Mouse (Mus musculus): ENCODE data around the gene Btnl9. TPM values are rescaled to one million over a fixed set of nuclear protein-coding genes. Genes with fewer than 3 reads are reported as not detected.

Btnl9 gene
- polyA plus RNA-seq, 1 experiment from 2014 or later, result 0.16 TPM

DNA sequence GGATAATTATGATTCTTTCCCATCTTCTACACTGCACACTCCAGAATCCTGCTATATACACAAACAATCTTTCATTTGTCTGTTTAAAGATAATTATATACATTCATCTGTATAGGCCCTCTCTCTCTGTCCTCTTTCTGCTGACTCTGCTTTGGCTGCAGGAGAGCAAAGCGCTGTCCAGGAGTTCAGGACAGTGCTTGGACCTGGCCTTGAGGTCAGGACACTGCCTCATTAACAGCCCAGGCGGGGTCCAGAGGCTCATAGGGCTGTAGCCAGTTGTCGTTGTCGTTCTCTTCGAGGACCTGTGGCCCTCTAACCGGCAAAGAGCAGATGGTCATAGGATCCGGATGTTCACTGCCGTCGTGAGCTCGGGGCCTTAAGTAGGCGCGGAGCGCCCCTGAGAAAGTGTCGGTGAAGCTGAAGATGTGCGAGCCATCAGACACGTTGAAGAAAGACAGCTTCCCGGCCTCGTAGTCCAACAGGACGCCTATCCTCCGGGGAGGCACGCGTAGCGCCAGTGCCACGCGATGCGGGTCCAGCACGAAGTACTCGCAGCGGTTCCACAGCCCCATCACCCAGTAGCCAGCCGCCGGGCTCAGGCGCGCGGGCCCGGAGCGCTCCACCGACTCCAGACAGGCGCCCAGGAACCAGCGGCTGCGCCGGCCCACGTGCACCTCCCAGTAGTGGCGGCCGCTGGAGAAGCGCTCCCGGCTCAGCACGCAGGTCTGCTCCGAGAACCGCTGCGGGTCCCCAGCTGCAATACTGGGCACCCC, 17.9 kb downstream of the Btnl9 start:
- H3K4me3 ChIP-seq (ENCODE audit: low read depth, low read length), result peak overlapping the region; percentile 27
- H3K27ac ChIP-seq (ENCODE audit: low read depth, low read length), result no peak overlapping the region
- H3K9me3 ChIP-seq (ENCODE audit: control insufficient read depth, low read length), result no peaks in the 10 kb centered on the region; the same call in 1 of the 2 replicates
- H3K9ac ChIP-seq (ENCODE audit: low read length), result 0 out of 2 replicates have a peak overlapping the region, but pooled peaks have one; percentile 14
- peak; percentile 65 for ATAC-seq (replicated peaks; ENCODE audit: low FRiP score)
- H3K36me3 ChIP-seq (ENCODE audit: control insufficient read depth, insufficient read depth, low read length), result no peaks in the 10 kb centered on the region
- 6% methylated on average over 50 of the region's 50 CpGs for WGBS
- peak; percentile 73 for DNase-seq (ENCODE audit: low spot score)
- H3K27me3 ChIP-seq (ENCODE audit: control insufficient read depth, insufficient read depth, low read length), result peaks cover 11% of the 10 kb centered on the region; the same call in 1 of the 2 replicates
- peak overlapping the region; percentile 54 for H3K4me2 ChIP-seq (ENCODE audit: low read depth, low read length, severe bottlenecking)
- H3K4me1 ChIP-seq (replicated peaks; ENCODE audit: control insufficient read depth, insufficient read depth, low read length), result no peaks in the 10 kb centered on the region

DNA sequence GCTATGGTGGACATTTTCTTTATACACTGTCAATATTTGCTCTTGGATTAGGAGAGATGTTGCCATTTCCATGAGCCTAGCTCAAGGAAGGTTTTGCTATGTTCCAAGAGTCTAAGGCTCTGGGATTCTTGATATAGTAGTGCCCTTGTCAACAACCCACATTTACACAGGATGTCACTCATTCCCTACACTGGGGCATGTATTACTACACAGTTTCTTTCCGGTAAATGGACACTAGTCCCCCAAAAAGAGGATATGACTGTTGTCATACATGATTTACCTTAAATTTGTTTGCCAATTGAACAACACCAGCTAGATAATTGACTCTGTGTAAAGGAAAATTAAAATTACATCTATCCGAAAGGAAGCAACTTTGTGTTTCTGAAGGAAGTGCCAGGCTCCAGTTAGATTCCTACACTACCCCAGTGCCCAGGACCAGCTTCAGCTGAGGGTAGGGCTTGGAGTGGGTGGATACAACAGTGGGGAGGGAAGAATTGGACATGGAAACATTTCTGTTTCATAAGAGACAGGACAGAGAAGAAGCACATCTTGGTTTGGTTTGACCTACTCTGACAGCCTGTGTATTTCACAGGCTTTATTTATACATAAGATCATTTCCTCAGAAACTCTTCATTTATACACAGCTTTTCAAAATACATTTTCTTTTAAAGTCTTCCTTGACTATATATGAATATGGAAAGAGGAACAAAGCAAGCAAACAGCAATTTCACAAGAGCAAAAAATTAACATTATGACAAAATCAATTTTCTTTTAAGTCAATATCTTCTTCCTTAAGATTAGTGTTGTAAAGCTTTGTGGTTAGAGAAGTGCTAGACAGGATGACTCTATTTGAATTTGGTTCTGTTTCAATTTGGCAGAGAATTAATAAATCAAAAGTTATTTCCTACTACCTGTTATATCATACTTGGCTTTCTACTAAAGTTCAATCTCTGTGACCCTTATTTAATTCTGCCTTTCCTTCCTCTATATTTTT, 29.8 kb downstream of the Btnl9 start:
- H3K27ac ChIP-seq (ENCODE audit: low read depth, low read length), result no peak overlapping the region
- DNase-seq (ENCODE audit: low spot score), result no peak
- no peaks in the 10 kb centered on the region for H3K9me3 ChIP-seq (ENCODE audit: control insufficient read depth, low read length)
- H3K27me3 ChIP-seq (ENCODE audit: control insufficient read depth, insufficient read depth, low read length), result no peaks in the 10 kb centered on the region
- H3K9ac ChIP-seq (ENCODE audit: low read length), result no peak overlapping the region
- H3K4me1 ChIP-seq (replicated peaks; ENCODE audit: control insufficient read depth, insufficient read depth, low read length), result no peaks in the 10 kb centered on the region
- no peak overlapping the region for H3K4me3 ChIP-seq (ENCODE audit: low read depth, low read length)
- WGBS, result 90% methylated on average over 2 of the region's 2 CpGs
- ATAC-seq (replicated peaks; ENCODE audit: low FRiP score), result no peak
- H3K36me3 ChIP-seq (ENCODE audit: control insufficient read depth, insufficient read depth, low read length), result no peaks in the 10 kb centered on the region
- no peak overlapping the region for H3K4me2 ChIP-seq (ENCODE audit: low read depth, low read length, severe bottlenecking)

DNA sequence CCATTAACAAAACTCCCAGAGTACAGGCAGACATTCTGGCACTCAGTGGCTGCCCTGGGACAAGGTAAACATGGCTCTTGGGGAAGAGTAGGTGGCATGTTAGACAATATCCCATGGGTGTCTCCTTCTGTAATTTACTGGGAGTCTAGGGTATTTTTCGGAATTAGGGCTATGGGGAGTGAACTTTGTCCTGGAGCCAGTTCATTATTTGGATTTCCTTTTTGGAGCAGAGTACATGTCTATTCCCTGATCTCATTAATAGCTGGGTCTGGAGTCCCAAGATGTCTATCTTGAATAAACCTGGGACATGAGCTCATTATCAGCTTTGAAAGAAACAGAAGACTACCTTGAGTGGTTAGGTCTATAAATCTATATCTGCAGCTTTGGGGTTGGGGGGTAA, 32.9 kb downstream of the Btnl9 start, which contains the start of gene Olfr1394:
TSS of gene Olfr1394 (plus strand) at position 301 of the 400 bp plus-strand sequence.
- WGBS, result 72% methylated on average over 1 of the region's 1 CpGs
- H3K4me1 ChIP-seq (replicated peaks; ENCODE audit: control insufficient read depth, insufficient read depth, low read length), result no peaks in the 10 kb centered on the region
- no peak within 1 kb of the TSS for H3K4me2 ChIP-seq (ENCODE audit: low read depth, low read length, severe bottlenecking)
- H3K27me3 ChIP-seq (ENCODE audit: control insufficient read depth, insufficient read depth, low read length), result no peaks in the 10 kb centered on the region
- H3K36me3 ChIP-seq (ENCODE audit: control insufficient read depth, insufficient read depth, low read length), result no peaks in the 10 kb centered on the region
- no peak for ATAC-seq (replicated peaks; ENCODE audit: low FRiP score)
- no peak within 1 kb of the TSS for H3K27ac ChIP-seq (ENCODE audit: low read depth, low read length)
- no peaks in the 10 kb centered on the region for H3K9me3 ChIP-seq (ENCODE audit: control insufficient read depth, low read length)
- no peak within 1 kb of the TSS for H3K9ac ChIP-seq (ENCODE audit: low read length)
- H3K4me3 ChIP-seq (ENCODE audit: low read depth, low read length), result no peak within 1 kb of the TSS
- no peak for DNase-seq (ENCODE audit: low spot score)

DNA sequence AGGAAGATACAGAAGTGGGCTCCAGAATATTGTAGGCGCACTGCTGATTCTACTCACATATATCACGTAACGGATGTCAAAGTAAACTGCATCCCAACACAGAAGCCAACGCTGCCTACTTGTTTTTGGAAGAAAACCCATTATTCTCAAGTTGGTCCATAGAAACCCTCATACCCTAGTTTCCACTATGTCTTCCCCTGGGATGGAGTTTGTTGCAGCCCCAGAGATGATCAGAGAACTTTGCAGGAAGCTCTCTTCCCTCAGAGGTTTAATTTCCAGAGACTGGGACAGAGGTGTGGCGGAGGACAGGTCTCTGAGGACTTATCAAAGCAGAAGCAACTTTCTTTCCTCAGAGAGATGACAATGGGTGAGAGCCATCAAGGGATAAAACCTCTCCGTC, 45.0 kb downstream of the Btnl9 start, which contains the start of gene Olfr1395:
TSS of gene Olfr1395 (plus strand) at position 301 of the 400 bp plus-strand sequence.
- ATAC-seq (replicated peaks; ENCODE audit: low FRiP score), result no peak
- no peaks in the 10 kb centered on the region for H3K4me1 ChIP-seq (replicated peaks; ENCODE audit: control insufficient read depth, insufficient read depth, low read length)
- H3K9ac ChIP-seq (ENCODE audit: low read length), result no peak within 1 kb of the TSS
- H3K9me3 ChIP-seq (ENCODE audit: control insufficient read depth, low read length), result no peaks in the 10 kb centered on the region
- WGBS, result 94% methylated on average over 6 of the region's 6 CpGs
- H3K4me3 ChIP-seq (ENCODE audit: low read depth, low read length), result no peak within 1 kb of the TSS
- no peak within 1 kb of the TSS for H3K4me2 ChIP-seq (ENCODE audit: low read depth, low read length, severe bottlenecking)
- H3K36me3 ChIP-seq (ENCODE audit: control insufficient read depth, insufficient read depth, low read length), result no peaks in the 10 kb centered on the region
- no peak for DNase-seq (ENCODE audit: low spot score)
- H3K27ac ChIP-seq (ENCODE audit: low read depth, low read length), result no peak within 1 kb of the TSS
- no peaks in the 10 kb centered on the region for H3K27me3 ChIP-seq (ENCODE audit: control insufficient read depth, insufficient read depth, low read length)

GRCm38 (mm10) chr11:49124169-49124568, 62.8 kb downstream of the Btnl9 start:
- DNase-seq (ENCODE audit: low spot score) (no peak), ATAC-seq (replicated peaks; ENCODE audit: low FRiP score) (no peak)
- Histone ChIP-seq H3K9me3 (ENCODE audit: control insufficient read depth, low read length) (no peaks in the 10 kb centered on the region), H3K27me3 (ENCODE audit: control insufficient read depth, insufficient read depth, low read length) (no peaks in the 10 kb centered on the region), H3K4me3 (ENCODE audit: low read depth, low read length) (no peak overlapping the region), H3K27ac (ENCODE audit: low read depth, low read length) (no peak overlapping the region), H3K4me2 (ENCODE audit: low read depth, low read length, severe bottlenecking) (no peak overlapping the region), H3K4me1 (replicated peaks; ENCODE audit: control insufficient read depth, insufficient read depth, low read length) (no peaks in the 10 kb centered on the region), H3K36me3 (ENCODE audit: control insufficient read depth, insufficient read depth, low read length) (no peaks in the 10 kb centered on the region), H3K9ac (ENCODE audit: low read length) (no peak overlapping the region)
- WGBS, result 85% methylated on average over 2 of the region's 2 CpGs

GRCm38 (mm10) chr11:49119635-49120034, 67.3 kb downstream of the Btnl9 start:
- no peaks in the 10 kb centered on the region for H3K36me3 ChIP-seq (ENCODE audit: control insufficient read depth, insufficient read depth, low read length)
- H3K27ac ChIP-seq (ENCODE audit: low read depth, low read length), result no peak overlapping the region
- no peak overlapping the region for H3K9ac ChIP-seq (ENCODE audit: low read length)
- no peak for DNase-seq (ENCODE audit: low spot score)
- WGBS, result 85% methylated on average over 3 of the region's 3 CpGs
- ATAC-seq (replicated peaks; ENCODE audit: low FRiP score), result no peak
- H3K27me3 ChIP-seq (ENCODE audit: control insufficient read depth, insufficient read depth, low read length), result no peaks in the 10 kb centered on the region
- no peak overlapping the region for H3K4me3 ChIP-seq (ENCODE audit: low read depth, low read length)
- no peaks in the 10 kb centered on the region for H3K9me3 ChIP-seq (ENCODE audit: control insufficient read depth, low read length)
- no peak overlapping the region for H3K4me2 ChIP-seq (ENCODE audit: low read depth, low read length, severe bottlenecking)
- H3K4me1 ChIP-seq (replicated peaks; ENCODE audit: control insufficient read depth, insufficient read depth, low read length), result no peaks in the 10 kb centered on the region

Other genes with a start within 250 kb of the Btnl9 start
- 1.2 and 1.9 TPM in 2 replicates for gene Psme2b, start 241.0 kb downstream of the Btnl9 start, polyA plus RNA-seq (2014; fragmentation: Nextera tagmentation; extraction: Ambion mirVana)
- gene Olfr56, start 208.3 kb downstream of the Btnl9 start, polyA plus RNA-seq (2014; fragmentation: Nextera tagmentation; extraction: Ambion mirVana), result not detected in 2 replicates
- gene 9930111J21Rik1, start 207.8 kb downstream of the Btnl9 start, polyA plus RNA-seq (2014; fragmentation: Nextera tagmentation; extraction: Ambion mirVana), result 0.20 TPM in 1 of 2 replicates, not detected in the other
- not detected in 2 replicates for gene Gm12185, start 194.9 kb downstream of the Btnl9 start, polyA plus RNA-seq (2014; fragmentation: Nextera tagmentation; extraction: Ambion mirVana)
- gene Tgtp1, start 193.0 kb downstream of the Btnl9 start, polyA plus RNA-seq (2014; fragmentation: Nextera tagmentation; extraction: Ambion mirVana), result not detected in 2 replicates
- 0.04 and 0.07 TPM in 2 replicates for gene 9930111J21Rik2, start 135.9 kb downstream of the Btnl9 start, polyA plus RNA-seq (2014; fragmentation: Nextera tagmentation; extraction: Ambion mirVana)
- not detected in 2 replicates for gene Tgtp2, start 123.0 kb downstream of the Btnl9 start, polyA plus RNA-seq (2014; fragmentation: Nextera tagmentation; extraction: Ambion mirVana)
- 0.63 and 1.1 TPM in 2 replicates for gene Ifi47, start 110.6 kb downstream of the Btnl9 start, polyA plus RNA-seq (2014; fragmentation: Nextera tagmentation; extraction: Ambion mirVana)
- gene Olfr1396, start 72.3 kb downstream of the Btnl9 start, polyA plus RNA-seq (2014; fragmentation: Nextera tagmentation; extraction: Ambion mirVana), result not detected in 2 replicates
- gene Olfr1395, start 44.9 kb downstream of the Btnl9 start, polyA plus RNA-seq (2014; fragmentation: Nextera tagmentation; extraction: Ambion mirVana), result not detected in 2 replicates
- gene Olfr1394, start 32.8 kb downstream of the Btnl9 start, polyA plus RNA-seq (2014; fragmentation: Nextera tagmentation; extraction: Ambion mirVana), result not detected in 2 replicates
- gene Zfp62, start 16.1 kb upstream of the Btnl9 start, polyA plus RNA-seq (2014; fragmentation: Nextera tagmentation; extraction: Ambion mirVana), result 58.4 and 59.6 TPM in 2 replicates
- gene Mgat1, start 57.0 kb upstream of the Btnl9 start, polyA plus RNA-seq (2014; fragmentation: Nextera tagmentation; extraction: Ambion mirVana), result 34.6 and 37.2 TPM in 2 replicates
- gene Olfr1393, start 91.1 kb upstream of the Btnl9 start, polyA plus RNA-seq (2014; fragmentation: Nextera tagmentation; extraction: Ambion mirVana), result not detected in 2 replicates
- gene Olfr1392, start 98.1 kb upstream of the Btnl9 start, polyA plus RNA-seq (2014; fragmentation: Nextera tagmentation; extraction: Ambion mirVana), result not detected in 2 replicates
- not detected in 2 replicates for gene Olfr10, start 117.6 kb upstream of the Btnl9 start, polyA plus RNA-seq (2014; fragmentation: Nextera tagmentation; extraction: Ambion mirVana)
- gene Olfr1391, start 135.6 kb upstream of the Btnl9 start, polyA plus RNA-seq (2014; fragmentation: Nextera tagmentation; extraction: Ambion mirVana), result not detected in 2 replicates
- not detected in 2 replicates for gene Olfr1390, start 148.0 kb upstream of the Btnl9 start, polyA plus RNA-seq (2014; fragmentation: Nextera tagmentation; extraction: Ambion mirVana)
- gene Olfr1389, start 235.9 kb upstream of the Btnl9 start, polyA plus RNA-seq (2014; fragmentation: Nextera tagmentation; extraction: Ambion mirVana), result not detected in 2 replicates
- 0.17 and 0.20 TPM in 2 replicates for gene Olfr1388, start 249.5 kb upstream of the Btnl9 start, polyA plus RNA-seq (2014; fragmentation: Nextera tagmentation; extraction: Ambion mirVana)